Mouse (Mus musculus) neural tube, embryonic 10.5 days (tissue): ENCODE measurements at regions not wholly inside any gene's neighbourhood (a gene's known extent, or its start where the extent isn't known, plus 50 kb on each side); places are given as distances from the start of the nearest gene placed in this dataset.

ENCODE experiments used
- DNase-seq: peaks from one replicate; pipeline ENCODE4 v3.0.0-alpha.2; 2017; ENCODE audit warnings: low spot score; ENCODE audit errors: extremely low spot score

- DNase-seq: no peak
Measured at GRCm38 (mm10) chr3:70594785-70595184, 587.4 kb downstream of the Otol1 start.
